Mouse (Mus musculus): Measurements from ENCODE around the gene Mmp24.

Gene Mmp24

GRCm38 (mm10) chr2:155775685-155776263 is 632 bp downstream of the Mmp24 start:
- peak; percentile 23 for DNase-seq (ENCODE audit: low read depth)

- no peak for DNase-seq (ENCODE audit: low read depth)
Observed at GRCm38 (mm10) chr2:155776824-155777687, 1.9 kb downstream of the Mmp24 start.

DNA sequence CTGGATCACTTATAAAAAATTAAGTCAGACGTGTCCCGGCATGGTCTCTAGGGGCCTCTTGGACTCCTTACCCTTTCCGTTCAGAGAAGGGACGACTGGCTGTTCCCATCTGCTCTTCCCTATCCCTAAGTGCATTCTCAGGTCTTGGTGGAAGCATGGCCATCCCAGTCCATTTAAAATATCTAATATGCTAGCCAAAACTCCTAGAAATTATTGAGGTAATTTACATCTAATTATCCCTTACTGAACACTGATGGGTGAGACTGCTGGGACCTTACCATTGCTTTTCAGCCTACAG is 2.5 kb downstream of the Mmp24 start:
- no peak for DNase-seq (ENCODE audit: low read depth)

DNA sequence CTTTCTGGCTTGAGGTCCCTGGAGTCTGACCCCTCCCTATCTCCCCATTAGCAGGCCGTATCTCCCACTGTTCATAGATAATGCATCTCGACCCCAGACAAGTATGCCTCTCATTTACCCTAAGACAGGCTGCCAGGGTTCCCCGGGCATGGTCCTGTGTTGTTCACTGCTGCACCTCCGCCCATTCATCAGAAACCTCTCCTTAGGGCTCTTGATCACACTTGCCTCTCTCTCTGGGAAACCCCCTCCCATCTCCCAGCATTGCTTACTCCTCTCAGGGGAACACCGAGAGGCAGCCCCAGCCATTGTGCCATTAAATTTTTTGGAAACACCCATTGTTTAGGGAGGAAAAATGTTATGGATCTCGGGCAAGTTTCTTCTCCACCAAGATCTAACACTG is 2.9 kb downstream of the Mmp24 start:
- DNase-seq (ENCODE audit: low read depth) = no peak

- DNase-seq (ENCODE audit: low read depth) = no peak
Observed at GRCm38 (mm10) chr2:155779066-155779465, 3.9 kb downstream of the Mmp24 start.

DNA sequence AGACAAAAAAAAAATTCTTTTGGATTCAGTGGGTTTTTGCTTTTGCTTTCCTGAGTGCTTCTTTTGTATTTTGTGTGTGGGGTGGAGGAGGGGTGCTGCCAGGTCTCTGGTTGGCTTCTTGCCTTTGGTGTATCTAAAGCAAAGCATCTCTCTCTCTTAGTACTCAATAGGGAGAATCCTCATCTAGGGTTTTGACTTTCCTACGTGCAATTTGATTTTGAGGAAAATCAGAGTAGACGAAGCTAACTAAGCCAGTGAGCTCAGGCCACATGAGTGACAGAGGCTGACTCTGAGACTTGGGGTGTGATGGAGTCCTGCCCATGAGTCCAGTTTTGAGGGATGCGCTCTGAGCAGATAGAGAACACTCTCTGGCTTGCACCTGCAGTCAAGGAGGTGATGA is 4.4 kb downstream of the Mmp24 start:
- DNase-seq (ENCODE audit: low read depth) = no peak

- no peak for DNase-seq (ENCODE audit: low read depth)
Observed at GRCm38 (mm10) chr2:155784534-155784933, 9.4 kb downstream of the Mmp24 start.

DNA sequence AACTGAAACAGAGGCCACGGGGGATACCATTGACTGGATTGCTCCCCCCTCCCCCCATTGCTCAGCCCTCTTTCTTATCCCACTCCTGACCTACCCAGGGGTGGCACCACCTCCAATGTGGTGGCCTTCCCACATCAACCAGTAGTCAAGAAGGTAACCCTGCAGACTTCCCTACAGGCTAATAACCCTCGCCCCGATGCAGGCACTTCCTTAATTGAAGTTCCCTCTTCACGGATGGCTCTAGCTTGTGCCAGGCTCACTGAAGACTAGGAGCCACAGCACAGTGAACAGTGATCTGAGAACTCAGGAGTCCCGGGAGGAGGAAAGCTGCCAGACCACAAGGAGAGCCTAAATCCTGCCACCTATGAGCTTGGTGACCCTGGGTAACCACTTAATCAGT is 11.8 kb downstream of the Mmp24 start:
- DNase-seq (ENCODE audit: low read depth) = no peak

DNA sequence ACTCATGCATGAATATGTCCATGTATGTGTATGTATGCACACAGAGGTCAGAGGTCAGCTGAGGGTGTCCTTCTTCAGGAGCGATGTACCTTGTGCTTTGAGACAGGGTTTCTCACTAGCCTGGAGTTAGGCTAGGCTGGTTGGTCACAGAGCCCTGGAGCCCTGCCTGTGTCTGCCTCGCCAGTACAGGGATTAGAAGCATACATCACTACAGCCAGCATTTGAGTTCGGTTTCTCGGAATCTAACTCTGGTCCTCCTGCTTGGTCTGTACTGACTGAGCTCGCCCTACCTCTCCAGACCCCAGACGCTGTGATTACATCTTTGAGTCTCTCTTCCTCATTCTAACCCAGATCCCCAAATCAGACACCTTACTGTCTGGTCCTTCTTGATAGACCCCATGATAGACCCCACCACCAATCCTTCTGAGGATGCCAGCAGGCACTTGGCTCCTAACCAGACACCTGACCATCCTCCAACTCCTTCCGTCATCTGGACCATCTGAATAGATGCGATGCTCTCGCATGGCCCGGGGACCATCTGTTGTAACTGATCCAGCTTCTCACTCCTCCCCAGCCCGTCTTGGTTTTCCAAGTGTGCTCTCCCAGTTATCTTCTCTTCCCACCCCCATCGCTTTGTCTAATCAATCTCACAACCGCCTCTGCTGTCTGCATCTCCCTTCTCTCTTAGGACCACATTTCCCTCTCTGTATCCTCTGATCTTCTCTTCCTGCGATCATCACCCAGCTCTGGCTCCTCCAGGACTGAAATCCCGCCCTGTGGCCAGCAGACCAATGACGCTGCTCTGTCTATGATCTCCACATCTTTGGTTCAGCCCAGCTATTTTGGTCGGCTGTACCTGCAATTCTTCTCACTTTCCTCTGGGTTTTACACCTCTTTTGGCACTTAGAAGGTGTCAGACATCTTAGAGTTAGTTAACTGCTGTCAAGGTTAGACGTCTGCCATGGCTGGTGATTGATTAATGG is 13.1 kb downstream of the Mmp24 start:
- no peak for DNase-seq (ENCODE audit: low read depth)

- DNase-seq (ENCODE audit: low read depth) = no peak
Observed at GRCm38 (mm10) chr2:155792899-155793298, 17.8 kb downstream of the Mmp24 start.

DNA sequence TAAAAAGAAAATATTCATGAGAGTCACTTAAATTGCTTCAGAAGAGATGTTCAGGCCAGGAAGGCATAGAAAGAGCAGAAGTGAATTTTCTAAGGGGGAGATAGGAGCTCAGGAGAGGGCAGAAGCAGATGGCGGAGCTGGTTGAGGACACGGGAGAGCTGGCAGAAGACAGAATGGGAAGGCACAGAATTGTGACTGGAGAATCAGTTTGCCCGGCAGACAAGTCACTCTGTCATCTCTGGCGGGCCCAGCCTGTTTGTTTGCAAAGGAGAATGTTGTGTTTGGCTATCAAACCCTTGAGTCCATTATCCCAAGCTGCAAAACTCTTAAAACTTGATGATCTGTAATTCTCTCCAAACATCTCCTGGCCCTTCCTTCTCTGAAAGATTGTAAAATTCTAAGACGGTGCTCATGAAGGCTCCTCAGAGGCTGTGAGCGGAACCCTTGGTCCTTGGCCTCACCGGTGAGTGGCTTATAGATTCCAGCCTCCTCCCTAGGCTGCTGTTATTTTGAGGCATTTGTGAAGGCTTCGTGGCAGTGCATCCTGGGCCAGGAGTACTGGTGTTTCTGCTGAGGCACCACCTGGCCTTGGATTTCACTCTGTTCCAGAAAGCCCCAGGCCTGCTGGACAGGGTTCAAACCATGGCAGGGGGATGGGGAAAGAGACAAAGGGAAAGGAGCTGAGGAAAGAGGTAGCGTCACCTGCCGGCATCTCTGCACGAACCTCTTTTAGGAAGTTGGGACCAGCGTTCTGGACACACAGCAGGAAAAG is 19.7 kb downstream of the Mmp24 start:
- no peak for DNase-seq (ENCODE audit: low read depth)

DNA sequence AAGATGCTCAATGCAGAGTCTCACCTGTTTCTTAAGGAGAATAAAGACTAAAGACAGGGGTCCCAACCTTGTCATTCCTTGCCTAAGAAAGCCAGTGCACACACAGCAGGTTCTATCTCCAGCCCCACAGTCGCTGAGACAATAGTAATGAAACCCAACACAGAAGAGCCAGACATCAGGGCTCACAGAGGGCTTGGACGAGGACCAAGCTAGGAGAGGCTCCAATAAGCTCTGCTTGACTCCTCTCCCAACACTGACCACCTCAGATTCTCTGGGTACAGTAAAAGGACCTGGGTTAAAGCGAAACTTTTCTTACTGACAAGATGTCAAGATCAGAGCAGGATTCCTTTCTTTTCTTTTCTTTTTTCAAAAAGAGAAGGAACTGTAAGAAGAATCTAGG is 23.5 kb downstream of the Mmp24 start:
- DNase-seq (ENCODE audit: low read depth) = no peak

DNA sequence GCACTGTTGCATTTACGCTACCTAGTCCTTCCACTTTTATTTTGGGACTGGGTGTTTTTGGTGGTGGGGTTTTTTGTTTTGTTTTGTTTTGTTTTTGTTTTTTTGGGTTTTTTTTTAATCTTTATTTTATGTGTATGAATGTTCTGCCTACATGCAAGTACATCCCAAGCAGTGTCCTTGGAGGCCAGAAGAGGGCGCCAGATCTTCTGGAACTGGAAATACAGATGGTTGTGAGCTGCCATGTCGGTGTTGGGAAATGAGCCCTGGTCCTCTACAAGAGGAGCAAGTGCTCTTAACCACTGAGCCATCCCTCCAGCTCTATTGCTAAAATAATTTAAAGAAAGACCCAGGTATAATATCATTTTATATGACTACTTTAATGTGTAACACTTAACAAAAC is 27.6 kb downstream of the Mmp24 start:
- peak; percentile 41 for DNase-seq (ENCODE audit: low read depth)

GRCm38 (mm10) chr2:155804053-155804452 is 28.9 kb downstream of the Mmp24 start:
- no peak for DNase-seq (ENCODE audit: low read depth)

GRCm38 (mm10) chr2:155805231-155805924 is 30.2 kb downstream of the Mmp24 start:
- DNase-seq (ENCODE audit: low read depth) = no peak

DNA sequence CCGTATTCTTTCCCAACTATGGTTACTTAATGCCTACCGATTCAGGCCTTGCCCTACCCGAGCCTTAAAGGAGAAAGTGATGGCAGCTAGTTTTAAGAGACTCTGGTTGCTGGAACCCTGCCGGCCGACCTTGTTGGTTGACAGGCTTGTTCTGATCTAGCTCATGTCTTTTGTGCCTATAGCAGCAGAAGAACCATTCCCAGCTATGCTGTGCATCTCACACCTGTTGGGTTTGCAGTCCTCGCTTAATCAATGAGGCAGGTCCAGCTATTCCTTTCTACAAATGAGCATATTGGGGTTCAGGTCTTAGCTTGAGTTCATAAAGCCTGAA is 30.7 kb downstream of the Mmp24 start:
- DNase-seq (ENCODE audit: low read depth) = no peak

GRCm38 (mm10) chr2:155806548-155806947 is 31.4 kb downstream of the Mmp24 start:
- DNase-seq (ENCODE audit: low read depth) = no peak

DNA sequence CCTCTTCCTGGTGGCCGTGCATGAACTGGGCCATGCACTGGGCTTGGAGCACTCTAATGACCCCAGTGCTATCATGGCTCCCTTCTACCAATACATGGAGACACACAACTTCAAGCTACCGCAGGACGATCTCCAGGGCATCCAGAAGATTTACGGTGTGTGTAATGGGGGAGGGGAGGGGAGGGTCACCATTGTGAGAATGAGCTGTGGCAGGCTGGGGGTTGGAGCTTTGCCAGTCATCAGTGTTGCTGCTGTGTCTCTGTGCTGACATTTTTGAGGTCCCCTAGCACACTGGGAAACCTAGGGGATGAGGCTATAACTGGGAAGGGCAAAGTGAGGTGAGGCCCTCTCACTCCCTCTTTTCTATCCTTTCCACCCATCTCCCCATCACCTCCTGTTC is 32.3 kb downstream of the Mmp24 start:
- no peak for DNase-seq (ENCODE audit: low read depth)

- no peak for DNase-seq (ENCODE audit: low read depth)
Observed at GRCm38 (mm10) chr2:155809620-155810019, 34.5 kb downstream of the Mmp24 start.

GRCm38 (mm10) chr2:155811821-155812396 is 36.8 kb downstream of the Mmp24 start:
- peak; percentile 64 for DNase-seq (ENCODE audit: low read depth)

DNA sequence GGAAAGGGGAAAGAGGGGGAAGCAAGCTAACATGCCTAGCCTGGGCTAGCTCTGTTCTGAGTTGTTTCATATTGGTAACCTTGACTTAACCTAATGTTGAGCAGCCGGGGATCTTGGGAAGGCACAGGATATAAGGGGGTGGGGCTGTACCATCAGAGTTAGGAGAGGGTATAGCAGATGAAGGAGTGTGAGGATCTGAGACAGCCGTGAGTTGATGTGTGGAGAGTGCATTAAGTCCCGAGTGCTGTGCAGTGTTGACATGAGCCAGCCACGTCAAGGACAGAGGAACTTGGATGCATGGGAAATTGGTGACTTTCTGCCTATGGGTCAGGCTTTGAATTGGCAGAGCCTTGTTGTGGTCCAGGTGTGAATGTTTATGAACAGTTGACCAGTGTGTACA is 37.5 kb downstream of the Mmp24 start:
- DNase-seq (ENCODE audit: low read depth) = no peak

All from c-Kit-positive CD71-positive TER-119-negative erythroid progenitor cells, embryonic 14.5 days (primary cell).